Mouse (Mus musculus) spleen, adult 2 months (tissue): ENCODE results near the gene Fam184b. TPM values are rescaled to one million over a fixed set of nuclear protein-coding genes. Genes with fewer than 3 reads are reported as not detected.
"Not testable (repeated sequence)": the region's sequence is repeated elsewhere in the genome, so short reads cannot be mapped to it uniquely, and the experiment has no call there.

Experiments used
- DNase-seq, 2 experiments: peaks; one replicate each; pipeline versions ENCODE4 v3.0.0 to v3.0.0-alpha.2; 2012 to 2021; ENCODE audit warnings: low spot score in 2 of 2, low read depth in 1 of 2
- H3K27ac ChIP-seq: fragments of 200-500 bp; 2 replicates; pipeline ENCODE4 v1.5.1; 2012; ENCODE audit warnings: low read length, inconsistent platforms; ENCODE audit not compliant: insufficient read depth
- H3K27me3 ChIP-seq: fragments of 200-500 bp; 2 replicates; pipeline ENCODE4 v1.6.1; 2012; ENCODE audit warnings: mild to moderate bottlenecking, moderate library complexity, low read length, inconsistent platforms; ENCODE audit not compliant: control insufficient read depth, insufficient read depth
- H3K36me3 ChIP-seq: fragments of 200-500 bp; 2 replicates; pipeline ENCODE4 v1.6.1; 2012; ENCODE audit warnings: mild to moderate bottlenecking, low read length, inconsistent platforms; ENCODE audit not compliant: control insufficient read depth, insufficient read depth
- H3K4me1 ChIP-seq: fragments of 200-500 bp; 2 replicates; pipeline ENCODE4 v1.6.1; 2011; ENCODE audit warnings: inconsistent platforms; ENCODE audit not compliant: control insufficient read depth, insufficient read depth, insufficient read length
- H3K4me3 ChIP-seq: fragments of 200-500 bp; 2 replicates; pipeline ENCODE4 v1.5.1; 2011; ENCODE audit warnings: mild to moderate bottlenecking, inconsistent platforms; ENCODE audit not compliant: insufficient read depth, insufficient read length; ENCODE audit errors: extremely low read depth
- CTCF ChIP-seq: fragments of 200-500 bp; IDR thresholded peaks from 2 replicates; pipeline ENCODE4 v1.5.1; 2011; ENCODE audit warnings: mild to moderate bottlenecking, inconsistent platforms; ENCODE audit not compliant: insufficient read depth, insufficient read length, insufficient replicate concordance; ENCODE audit errors: extremely low read depth
- POLR2A ChIP-seq: fragments of 200-500 bp; IDR thresholded peaks from 2 replicates; pipeline ENCODE4 v1.6.1; 2011; ENCODE audit warnings: low read depth, low read length, inconsistent platforms
- WGBS: fragments of 180-500 bp; shearing (Covaris S2); methylation state at CpG from one replicate; pipeline ENCODE4 v1.1.7; 2018; 5-methylcytosine and 5-hydroxymethylcytosine counted together
- polyA plus RNA-seq: library from polyadenylated mRNA; depleted of rRNA; stranded (reverse); fragments of >200 nt; gene quantifications from 2 replicates; pipeline ENCODE4 v1.2.3, GENCODE M21; 2012

Fam184b gene
- polyA plus RNA-seq, 1 experiment: 0.08 TPM

GRCm38 (mm10) chr5:45675032-45675431 lies 35.6 kb upstream of the Fam184b start:
- Histone ChIP-seq H3K27ac (no peak overlapping the region), H3K4me3 (no peak overlapping the region), H3K27me3 (no peaks in the 10 kb centered on the region), H3K36me3 (no peaks in the 10 kb centered on the region), H3K4me1 (no peaks in the 10 kb centered on the region)
- TF ChIP-seq POLR2A (no peak), CTCF (no peak)
- DNase-seq: no peak
- WGBS: 85% methylated on average over 1 of the region's 1 CpGs

DNA sequence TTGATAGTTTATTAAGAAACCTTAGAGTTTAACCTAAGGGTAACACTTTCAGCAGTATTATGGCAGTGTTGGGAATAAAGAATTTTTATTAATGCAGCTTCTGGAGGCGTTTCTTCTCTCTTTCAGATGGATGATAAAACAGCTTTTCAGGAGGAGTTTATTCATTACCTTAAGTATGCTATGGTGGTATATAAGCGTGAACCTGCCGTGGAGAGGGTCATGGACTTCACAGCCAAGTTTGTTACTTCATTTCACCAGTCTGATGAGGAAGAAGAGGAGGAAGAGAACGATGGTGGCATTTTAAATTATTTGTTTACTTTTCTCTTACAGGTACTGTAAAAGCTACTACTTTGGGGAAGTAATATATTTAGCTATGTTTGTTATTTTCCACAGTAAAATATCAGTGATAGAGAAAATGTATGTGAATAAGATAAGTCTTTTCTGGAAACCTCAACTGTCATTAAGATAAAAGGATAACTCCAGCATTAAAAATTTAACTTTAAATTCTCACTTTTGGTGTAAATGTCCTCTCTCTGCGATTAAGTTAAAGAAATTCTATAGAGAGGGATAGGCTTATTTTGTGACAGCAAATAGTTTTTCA lies 31.6 kb upstream of the Fam184b start:
- peaks cover 4% of the 10 kb centered on the region; the same call in 1 of the 2 replicates for H3K4me1 ChIP-seq
- no peak overlapping the region for H3K27ac ChIP-seq
- no peaks in the 10 kb centered on the region for H3K27me3 ChIP-seq
- DNase-seq: no peak
- WGBS: 60% methylated on average over 5 of the region's 5 CpGs
- H3K36me3 ChIP-seq: no peaks in the 10 kb centered on the region
- TF ChIP-seq POLR2A: no peak
- no peak for TF ChIP-seq CTCF
- no peak overlapping the region for H3K4me3 ChIP-seq

DNA sequence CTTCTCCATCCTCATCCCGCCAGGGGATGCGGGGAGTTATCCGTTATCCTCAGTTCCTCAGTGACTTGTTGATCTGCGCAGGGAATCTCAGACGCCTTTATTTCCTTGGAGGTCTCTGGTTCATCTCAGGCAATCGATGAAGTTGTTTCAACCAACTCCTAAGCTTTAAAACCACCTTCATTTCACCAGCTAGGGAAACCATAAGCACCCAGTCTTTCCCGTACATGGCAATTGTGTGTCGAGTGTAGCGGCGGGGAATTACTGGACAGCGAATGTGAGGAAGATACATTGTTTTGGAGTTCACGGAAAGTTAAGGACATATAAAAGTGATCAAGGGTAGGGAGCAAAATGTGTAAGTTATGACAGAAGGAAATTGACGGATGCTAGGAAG lies 30.9 kb upstream of the Fam184b start:
- TF ChIP-seq POLR2A (no peak), CTCF (no peak)
- no peak for DNase-seq
- Histone ChIP-seq H3K4me3 (peak overlapping the region; percentile 77), H3K4me1 (peaks cover 4% of the 10 kb centered on the region; the same call in 1 of the 2 replicates), H3K27ac (no peak overlapping the region), H3K27me3 (no peaks in the 10 kb centered on the region), H3K36me3 (no peaks in the 10 kb centered on the region)
- under 1% methylated on average over 13 of the region's 13 CpGs for WGBS

- peak; percentile 90 to 99 for DNase-seq
- H3K4me1 ChIP-seq: peaks cover 4% of the 10 kb centered on the region; the same call in 1 of the 2 replicates
- H3K27me3 ChIP-seq: no peaks in the 10 kb centered on the region
- WGBS: under 1% methylated on average over 66 of the region's 66 CpGs
- peak within 1 kb of the TSS; percentile 77 for H3K4me3 ChIP-seq
- H3K27ac ChIP-seq: peak within 1 kb of the TSS; percentile 54
- H3K36me3 ChIP-seq: no peaks in the 10 kb centered on the region
- TF ChIP-seq CTCF (no peak), POLR2A (no peak; the same call in 1 of the 2 replicates)
Measured at GRCm38 (mm10) chr5:45669598-45670279, 30.3 kb upstream of the Fam184b start, which contains the start of gene Ncapg. Ncapg (plus strand) TSS chr5:45669919.

- under 1% methylated on average over 27 of the region's 27 CpGs for WGBS
- TF ChIP-seq POLR2A: no peak
- no peak for TF ChIP-seq CTCF
- no peaks in the 10 kb centered on the region for H3K27me3 ChIP-seq
Measured at GRCm38 (mm10) chr5:45669234-45669597, 29.8 kb upstream of the Fam184b start.

GRCm38 (mm10) chr5:45668831-45669230 lies 29.4 kb upstream of the Fam184b start:
- no peak for DNase-seq
- Histone ChIP-seq H3K27ac (no peak overlapping the region), H3K4me3 (peak overlapping the region; percentile 77), H3K36me3 (no peaks in the 10 kb centered on the region), H3K27me3 (no peaks in the 10 kb centered on the region), H3K4me1 (peaks cover 4% of the 10 kb centered on the region; the same call in 1 of the 2 replicates)
- WGBS: 2% methylated on average over 3 of the region's 3 CpGs
- no peak for TF ChIP-seq CTCF
- no peak for TF ChIP-seq POLR2A

More at GRCm38 (mm10) chr5:45669234-45669597, 29.8 kb upstream of the Fam184b start:
- peak overlapping the region; percentile 54 for H3K27ac ChIP-seq
- no peaks in the 10 kb centered on the region for H3K36me3 ChIP-seq
- peaks cover 4% of the 10 kb centered on the region; the same call in 1 of the 2 replicates for H3K4me1 ChIP-seq
- DNase-seq: no peak
- H3K4me3 ChIP-seq: peak overlapping the region; percentile 77

DNA sequence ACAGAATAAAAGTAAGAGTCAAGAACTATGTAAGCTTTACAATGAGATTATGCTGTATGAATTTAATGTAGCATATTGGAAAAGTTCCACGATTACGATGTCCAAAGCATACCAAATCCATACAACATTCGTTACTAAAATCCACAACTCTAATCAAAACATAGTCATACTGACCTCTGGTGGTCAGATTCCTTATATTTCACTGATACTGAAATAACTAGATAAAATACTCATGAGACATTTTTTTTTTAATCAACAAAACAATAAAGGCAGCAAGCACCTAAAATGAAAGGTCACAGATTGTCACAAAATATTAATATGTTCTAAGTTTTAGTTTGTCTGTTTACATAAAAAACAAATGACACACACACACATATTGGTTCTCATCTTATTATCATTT lies 28.9 kb upstream of the Fam184b start:
- no peaks in the 10 kb centered on the region for H3K27me3 ChIP-seq
- 12% methylated on average over 3 of the region's 3 CpGs for WGBS
- DNase-seq: no peak
- TF ChIP-seq POLR2A (no peak), CTCF (no peak)
- H3K4me3 ChIP-seq: peak overlapping the region; percentile 1; the same call in 1 of the 2 replicates
- peaks cover 4% of the 10 kb centered on the region; the same call in 1 of the 2 replicates for H3K4me1 ChIP-seq
- no peaks in the 10 kb centered on the region for H3K36me3 ChIP-seq
- no peak overlapping the region for H3K27ac ChIP-seq

GRCm38 (mm10) chr5:45658406-45658805 lies 19.0 kb upstream of the Fam184b start:
- not testable (repeated sequence) for H3K27me3 ChIP-seq, H3K4me1 ChIP-seq, H3K4me3 ChIP-seq, H3K27ac ChIP-seq, H3K36me3 ChIP-seq, DNase-seq
- WGBS: 93% methylated on average over 13 of the region's 13 CpGs
